Mouse (Mus musculus): ENCODE measurements around the gene Gm3415. TPM values are rescaled to one million over a fixed set of nuclear protein-coding genes. Genes with fewer than 3 reads are reported as not detected.
"Not testable (repeated sequence)": the region's sequence is repeated elsewhere in the genome, so short reads cannot be mapped to it uniquely, and the experiment has no call there.

Gm3415 gene
- polyA plus RNA-seq, 1 experiment from 2014 or later = not detected

- Histone ChIP-seq H3K4me1 (replicated peaks; ENCODE audit: control insufficient read depth, insufficient read depth, low read length) (no peaks in the 10 kb centered on the region), H3K4me3 (ENCODE audit: low read length) (no peak overlapping the region), H3K9me3 (ENCODE audit: control insufficient read depth, low read length) (no peaks in the 10 kb centered on the region), H3K27me3 (ENCODE audit: control insufficient read depth, insufficient read depth, low read depth, low read length) (no peaks in the 10 kb centered on the region), H3K27ac (ENCODE audit: low read length) (no peak overlapping the region), H3K36me3 (ENCODE audit: control insufficient read depth, insufficient read depth, low read length) (no peaks in the 10 kb centered on the region), H3K4me2 (ENCODE audit: low read depth, low read length) (no peak overlapping the region), H3K9ac (ENCODE audit: low read length) (no peak overlapping the region)
- ATAC-seq (ENCODE audit: low read depth) = no peak
- WGBS = 92% methylated on average over 10 of the region's 10 CpGs
Observed at GRCm38 (mm10) chr5:146597503-146597874, 41.6 kb downstream of the Gm3415 start.

GRCm38 (mm10) chr5:146598215-146599119 is 42.5 kb downstream of the Gm3415 start:
- Histone ChIP-seq H3K36me3 (ENCODE audit: control insufficient read depth, insufficient read depth, low read length) (no peaks in the 10 kb centered on the region), H3K27me3 (ENCODE audit: control insufficient read depth, insufficient read depth, low read depth, low read length) (no peaks in the 10 kb centered on the region), H3K27ac (ENCODE audit: low read length) (no peak overlapping the region), H3K4me3 (ENCODE audit: low read length) (no peak overlapping the region), H3K4me2 (ENCODE audit: low read depth, low read length) (no peak overlapping the region), H3K9me3 (ENCODE audit: control insufficient read depth, low read length) (no peaks in the 10 kb centered on the region), H3K4me1 (replicated peaks; ENCODE audit: control insufficient read depth, insufficient read depth, low read length) (no peaks in the 10 kb centered on the region), H3K9ac (ENCODE audit: low read length) (no peak overlapping the region)
- 79% methylated on average over 27 of the region's 27 CpGs for WGBS
- ATAC-seq (ENCODE audit: low read depth) = no peak

- not testable (repeated sequence) for H3K9me3 ChIP-seq (ENCODE audit: control insufficient read depth, low read length); H3K27ac ChIP-seq (ENCODE audit: low read length); H3K9ac ChIP-seq (ENCODE audit: low read length); H3K27me3 ChIP-seq (ENCODE audit: control insufficient read depth, insufficient read depth, low read depth, low read length); H3K4me3 ChIP-seq (ENCODE audit: low read length); H3K4me2 ChIP-seq (ENCODE audit: low read depth, low read length); H3K36me3 ChIP-seq (ENCODE audit: control insufficient read depth, insufficient read depth, low read length); H3K4me1 ChIP-seq (replicated peaks; ENCODE audit: control insufficient read depth, insufficient read depth, low read length); ATAC-seq (ENCODE audit: low read depth)
- 73% methylated on average over 7 of the region's 7 CpGs for WGBS
Observed at GRCm38 (mm10) chr5:146599216-146599615, 43.3 kb downstream of the Gm3415 start.

GRCm38 (mm10) chr5:146599970-146600369 is 44.0 kb downstream of the Gm3415 start:
- Histone ChIP-seq H3K4me1 (replicated peaks; ENCODE audit: control insufficient read depth, insufficient read depth, low read length) (no peaks in the 10 kb centered on the region), H3K27ac (ENCODE audit: low read length) (no peak overlapping the region), H3K4me2 (ENCODE audit: low read depth, low read length) (no peak overlapping the region), H3K4me3 (ENCODE audit: low read length) (no peak overlapping the region), H3K27me3 (ENCODE audit: control insufficient read depth, insufficient read depth, low read depth, low read length) (no peaks in the 10 kb centered on the region), H3K36me3 (ENCODE audit: control insufficient read depth, insufficient read depth, low read length) (no peaks in the 10 kb centered on the region), H3K9me3 (ENCODE audit: control insufficient read depth, low read length) (no peaks in the 10 kb centered on the region), H3K9ac (ENCODE audit: low read length) (no peak overlapping the region)
- ATAC-seq (ENCODE audit: low read depth) = no peak
- WGBS = 60% methylated on average over 5 of the region's 5 CpGs

- Histone ChIP-seq H3K4me3 (ENCODE audit: low read length) (no peak overlapping the region), H3K9me3 (ENCODE audit: control insufficient read depth, low read length) (no peaks in the 10 kb centered on the region), H3K27ac (ENCODE audit: low read length) (no peak overlapping the region), H3K27me3 (ENCODE audit: control insufficient read depth, insufficient read depth, low read depth, low read length) (no peaks in the 10 kb centered on the region), H3K36me3 (ENCODE audit: control insufficient read depth, insufficient read depth, low read length) (no peaks in the 10 kb centered on the region), H3K4me1 (replicated peaks; ENCODE audit: control insufficient read depth, insufficient read depth, low read length) (no peaks in the 10 kb centered on the region), H3K4me2 (ENCODE audit: low read depth, low read length) (no peak overlapping the region), H3K9ac (ENCODE audit: low read length) (no peak overlapping the region)
- ATAC-seq (ENCODE audit: low read depth) = no peak
- 63% methylated on average over 5 of the region's 5 CpGs for WGBS
Observed at GRCm38 (mm10) chr5:146606221-146606620, 50.3 kb downstream of the Gm3415 start.

GRCm38 (mm10) chr5:146606895-146607294 is 51.0 kb downstream of the Gm3415 start:
- WGBS = 82% methylated on average over 5 of the region's 5 CpGs
- H3K4me3 ChIP-seq (ENCODE audit: low read length) = no peak overlapping the region
- no peak overlapping the region for H3K27ac ChIP-seq (ENCODE audit: low read length)
- no peak overlapping the region for H3K9ac ChIP-seq (ENCODE audit: low read length)
- no peaks in the 10 kb centered on the region for H3K9me3 ChIP-seq (ENCODE audit: control insufficient read depth, low read length)
- H3K27me3 ChIP-seq (ENCODE audit: control insufficient read depth, insufficient read depth, low read depth, low read length) = no peaks in the 10 kb centered on the region
- ATAC-seq (ENCODE audit: low read depth) = no peak
- H3K36me3 ChIP-seq (ENCODE audit: control insufficient read depth, insufficient read depth, low read length) = no peaks in the 10 kb centered on the region
- H3K4me2 ChIP-seq (ENCODE audit: low read depth, low read length) = no peak overlapping the region
- H3K4me1 ChIP-seq (replicated peaks; ENCODE audit: control insufficient read depth, insufficient read depth, low read length) = no peaks in the 10 kb centered on the region

GRCm38 (mm10) chr5:146607816-146608215 is 51.9 kb downstream of the Gm3415 start:
- Histone ChIP-seq H3K4me3 (ENCODE audit: low read length) (no peak overlapping the region), H3K36me3 (ENCODE audit: control insufficient read depth, insufficient read depth, low read length) (no peaks in the 10 kb centered on the region), H3K4me2 (ENCODE audit: low read depth, low read length) (no peak overlapping the region), H3K27ac (ENCODE audit: low read length) (no peak overlapping the region), H3K27me3 (ENCODE audit: control insufficient read depth, insufficient read depth, low read depth, low read length) (no peaks in the 10 kb centered on the region), H3K9me3 (ENCODE audit: control insufficient read depth, low read length) (no peaks in the 10 kb centered on the region), H3K9ac (ENCODE audit: low read length) (no peak overlapping the region), H3K4me1 (replicated peaks; ENCODE audit: control insufficient read depth, insufficient read depth, low read length) (no peaks in the 10 kb centered on the region)
- 70% methylated on average over 5 of the region's 5 CpGs for WGBS
- no peak for ATAC-seq (ENCODE audit: low read depth)

Other genes starting within 250 kb of the Gm3415 start
- gene Wasf3, start 171.2 kb upstream of the Gm3415 start, polyA plus RNA-seq (2015; fragmentation: Nextera tagmentation; extraction: Ambion mirVana) = 0.92 and 1.0 TPM in 2 replicates
- gene Gm6408, start 74.2 kb upstream of the Gm3415 start, polyA plus RNA-seq (2015; fragmentation: Nextera tagmentation; extraction: Ambion mirVana) = not detected in 2 replicates
- gene Gm6370, start 64.8 kb upstream of the Gm3415 start, polyA plus RNA-seq (2015; fragmentation: Nextera tagmentation; extraction: Ambion mirVana) = not detected in 2 replicates
- not detected in 2 replicates for gene 4930449I24Rik, start 53.7 kb upstream of the Gm3415 start, polyA plus RNA-seq (2015; fragmentation: Nextera tagmentation; extraction: Ambion mirVana)
- not detected in 2 replicates for gene Gm3402, start 42.0 kb upstream of the Gm3415 start, polyA plus RNA-seq (2015; fragmentation: Nextera tagmentation; extraction: Ambion mirVana)
- not detected in 2 replicates for gene Gm3404, start 30.3 kb upstream of the Gm3415 start, polyA plus RNA-seq (2015; fragmentation: Nextera tagmentation; extraction: Ambion mirVana)
- gene Gm3409, start 18.5 kb upstream of the Gm3415 start, polyA plus RNA-seq (2015; fragmentation: Nextera tagmentation; extraction: Ambion mirVana) = not detected in 2 replicates
- not detected in 2 replicates for gene Gpr12, start 29.1 kb downstream of the Gm3415 start, polyA plus RNA-seq (2015; fragmentation: Nextera tagmentation; extraction: Ambion mirVana)
- gene Usp12, start 238.9 kb downstream of the Gm3415 start, polyA plus RNA-seq (2015; fragmentation: Nextera tagmentation; extraction: Ambion mirVana) = 17.0 and 17.2 TPM in 2 replicates